Mouse (Mus musculus) heart, adult 2 months (tissue): ENCODE results near the gene Srsf1.

Experiments
- CTCF ChIP-seq: fragments of 200-600 bp; IDR thresholded peaks from 2 replicates; pipeline ENCODE4 v1.8.1; 2022; ENCODE audit warnings: antibody characterized with exemption, mild to moderate bottlenecking, moderate library complexity
- EP300 ChIP-seq: fragments of 200-500 bp; IDR thresholded peaks from 2 replicates; pipeline ENCODE4 v1.6.1; 2011; ENCODE audit warnings: low read depth, low read length, control low read depth; ENCODE audit not compliant: insufficient read depth
- POLR2A ChIP-seq: fragments of 200-500 bp; IDR thresholded peaks from 2 replicates; pipeline ENCODE4 v1.6.1; 2011; ENCODE audit warnings: mild to moderate bottlenecking, low read depth, low read length, control low read depth; ENCODE audit not compliant: insufficient read depth

DNA sequence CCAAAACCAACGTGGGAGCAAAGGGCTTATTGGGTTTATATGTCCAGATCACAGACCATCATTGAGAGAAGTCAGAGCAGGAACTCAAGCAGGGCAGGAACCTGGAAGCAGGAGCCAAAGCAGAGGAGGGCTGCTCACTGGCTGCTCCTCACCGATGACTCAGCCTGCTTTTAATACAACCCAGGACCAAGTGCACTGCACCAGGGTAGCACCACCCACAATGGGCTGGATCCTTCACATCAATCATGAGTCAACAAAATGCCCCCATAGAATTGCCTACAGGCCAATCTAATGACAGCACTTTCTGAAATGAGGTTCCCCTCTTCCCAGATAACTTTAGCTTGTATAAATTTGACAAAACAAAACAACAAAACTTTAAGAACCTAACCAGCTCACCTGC lies 43.0 kb upstream of the Srsf1 start:
- TF ChIP-seq EP300 (no peak), POLR2A (no peak), CTCF (no peak)
